Mouse (Mus musculus): ENCODE measurements at regions not wholly inside any gene's neighbourhood (a gene's known extent, or its start where the extent isn't known, plus 50 kb on each side); places are given as distances from the start of the nearest gene placed in this dataset.

GRCm38 (mm10) chr12:27849099-27849498 is 506.7 kb upstream of the Sox11 start:
- Histone ChIP-seq H3K9ac (ENCODE audit: low read depth, low read length) (no peak overlapping the region), H3K4me3 (ENCODE audit: low read depth, low read length) (no peak overlapping the region), H3K4me1 (ENCODE audit: control insufficient read depth, insufficient read depth, low read length) (no peaks in the 10 kb centered on the region), H3K27ac (ENCODE audit: low read length) (no peak overlapping the region), H3K36me3 (ENCODE audit: control insufficient read depth, insufficient read depth, low read length) (no peaks in the 10 kb centered on the region), H3K27me3 (ENCODE audit: control insufficient read depth, insufficient read depth, low read depth, low read length) (no peaks in the 10 kb centered on the region), H3K4me2 (ENCODE audit: low read length) (no peak overlapping the region), H3K9me3 (replicated peaks; ENCODE audit: control insufficient read depth, low read length, poor library complexity, severe bottlenecking) (no peaks in the 10 kb centered on the region)
- no peak for ATAC-seq
- 77% methylated on average over 3 of the region's 3 CpGs for WGBS

- Histone ChIP-seq H3K9me3 (replicated peaks; ENCODE audit: control insufficient read depth, low read length, poor library complexity, severe bottlenecking) (no peaks in the 10 kb centered on the region), H3K4me2 (ENCODE audit: low read length) (no peak overlapping the region), H3K4me3 (ENCODE audit: low read depth, low read length) (no peak overlapping the region), H3K36me3 (ENCODE audit: control insufficient read depth, insufficient read depth, low read length) (no peaks in the 10 kb centered on the region), H3K27ac (ENCODE audit: low read length) (no peak overlapping the region), H3K4me1 (ENCODE audit: control insufficient read depth, insufficient read depth, low read length) (no peaks in the 10 kb centered on the region), H3K27me3 (ENCODE audit: control insufficient read depth, insufficient read depth, low read depth, low read length) (no peaks in the 10 kb centered on the region), H3K9ac (ENCODE audit: low read depth, low read length) (no peak overlapping the region)
- ATAC-seq, result no peak
- 62% methylated on average over 5 of the region's 5 CpGs for WGBS
Observed at GRCm38 (mm10) chr12:27848141-27848540, 505.8 kb upstream of the Sox11 start.

GRCm38 (mm10) chr12:27847397-27847796 is 505.0 kb upstream of the Sox11 start:
- H3K27ac ChIP-seq (ENCODE audit: low read length), result no peak overlapping the region
- H3K9ac ChIP-seq (ENCODE audit: low read depth, low read length), result no peak overlapping the region
- H3K27me3 ChIP-seq (ENCODE audit: control insufficient read depth, insufficient read depth, low read depth, low read length), result no peaks in the 10 kb centered on the region
- no peaks in the 10 kb centered on the region for H3K4me1 ChIP-seq (ENCODE audit: control insufficient read depth, insufficient read depth, low read length)
- H3K4me3 ChIP-seq (ENCODE audit: low read depth, low read length), result no peak overlapping the region
- ATAC-seq, result no peak
- 73% methylated on average over 10 of the region's 10 CpGs for WGBS
- H3K36me3 ChIP-seq (ENCODE audit: control insufficient read depth, insufficient read depth, low read length), result no peaks in the 10 kb centered on the region
- H3K4me2 ChIP-seq (ENCODE audit: low read length), result no peak overlapping the region
- no peaks in the 10 kb centered on the region for H3K9me3 ChIP-seq (replicated peaks; ENCODE audit: control insufficient read depth, low read length, poor library complexity, severe bottlenecking)

- H3K27ac ChIP-seq (ENCODE audit: low read length), result no peak overlapping the region
- no peak overlapping the region for H3K4me3 ChIP-seq (ENCODE audit: low read depth, low read length)
- no peaks in the 10 kb centered on the region for H3K9me3 ChIP-seq (replicated peaks; ENCODE audit: control insufficient read depth, low read length, poor library complexity, severe bottlenecking)
- no peaks in the 10 kb centered on the region for H3K36me3 ChIP-seq (ENCODE audit: control insufficient read depth, insufficient read depth, low read length)
- no peaks in the 10 kb centered on the region for H3K4me1 ChIP-seq (ENCODE audit: control insufficient read depth, insufficient read depth, low read length)
- ATAC-seq, result no peak
- no peak overlapping the region for H3K4me2 ChIP-seq (ENCODE audit: low read length)
- no peak overlapping the region for H3K9ac ChIP-seq (ENCODE audit: low read depth, low read length)
- no peaks in the 10 kb centered on the region for H3K27me3 ChIP-seq (ENCODE audit: control insufficient read depth, insufficient read depth, low read depth, low read length)
Observed at GRCm38 (mm10) chr12:27844958-27845357, 502.6 kb upstream of the Sox11 start.

GRCm38 (mm10) chr12:27838955-27839354 is 496.6 kb upstream of the Sox11 start:
- H3K4me1 ChIP-seq (ENCODE audit: control insufficient read depth, insufficient read depth, low read length), result no peaks in the 10 kb centered on the region
- H3K9me3 ChIP-seq (replicated peaks; ENCODE audit: control insufficient read depth, low read length, poor library complexity, severe bottlenecking), result no peaks in the 10 kb centered on the region
- no peak for ATAC-seq
- no peak overlapping the region for H3K9ac ChIP-seq (ENCODE audit: low read depth, low read length)
- H3K27me3 ChIP-seq (ENCODE audit: control insufficient read depth, insufficient read depth, low read depth, low read length), result no peaks in the 10 kb centered on the region
- no peak overlapping the region for H3K4me2 ChIP-seq (ENCODE audit: low read length)
- H3K4me3 ChIP-seq (ENCODE audit: low read depth, low read length), result no peak overlapping the region
- no peaks in the 10 kb centered on the region for H3K36me3 ChIP-seq (ENCODE audit: control insufficient read depth, insufficient read depth, low read length)
- H3K27ac ChIP-seq (ENCODE audit: low read length), result no peak overlapping the region

GRCm38 (mm10) chr12:27838384-27838783 is 496.0 kb upstream of the Sox11 start:
- no peak for ATAC-seq
- 86% methylated on average over 6 of the region's 6 CpGs for WGBS
- H3K27me3 ChIP-seq (ENCODE audit: control insufficient read depth, insufficient read depth, low read depth, low read length), result no peaks in the 10 kb centered on the region
- H3K9me3 ChIP-seq (replicated peaks; ENCODE audit: control insufficient read depth, low read length, poor library complexity, severe bottlenecking), result no peaks in the 10 kb centered on the region
- H3K9ac ChIP-seq (ENCODE audit: low read depth, low read length), result no peak overlapping the region
- no peak overlapping the region for H3K4me2 ChIP-seq (ENCODE audit: low read length)
- no peak overlapping the region for H3K27ac ChIP-seq (ENCODE audit: low read length)
- no peaks in the 10 kb centered on the region for H3K4me1 ChIP-seq (ENCODE audit: control insufficient read depth, insufficient read depth, low read length)
- no peaks in the 10 kb centered on the region for H3K36me3 ChIP-seq (ENCODE audit: control insufficient read depth, insufficient read depth, low read length)
- no peak overlapping the region for H3K4me3 ChIP-seq (ENCODE audit: low read depth, low read length)

DNA sequence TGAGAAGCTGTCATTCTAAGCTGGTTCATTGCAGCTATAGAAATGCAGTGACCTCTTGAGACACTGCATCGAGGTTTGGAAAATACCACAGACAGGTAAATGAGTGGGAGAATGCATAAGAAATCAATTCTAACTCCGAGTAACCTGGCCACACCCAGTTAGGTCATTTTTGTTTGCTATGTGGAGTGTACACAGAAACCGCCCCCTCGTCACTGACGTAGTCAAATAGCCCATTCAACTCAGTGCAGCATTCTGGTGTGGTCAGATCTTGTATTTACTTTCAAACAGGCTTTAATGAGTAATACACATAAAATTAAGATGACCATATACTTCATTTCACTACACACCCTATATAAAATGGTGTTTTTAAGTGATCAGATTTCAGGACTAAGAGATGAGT is 483.8 kb upstream of the Sox11 start:
- H3K36me3 ChIP-seq (ENCODE audit: control insufficient read depth, insufficient read depth, low read length), result no peaks in the 10 kb centered on the region
- H3K4me2 ChIP-seq (ENCODE audit: low read length), result no peak overlapping the region
- no peak for ATAC-seq
- no peak overlapping the region for H3K4me3 ChIP-seq (ENCODE audit: low read depth, low read length)
- no peaks in the 10 kb centered on the region for H3K9me3 ChIP-seq (replicated peaks; ENCODE audit: control insufficient read depth, low read length, poor library complexity, severe bottlenecking)
- no peaks in the 10 kb centered on the region for H3K27me3 ChIP-seq (ENCODE audit: control insufficient read depth, insufficient read depth, low read depth, low read length)
- no peak overlapping the region for H3K27ac ChIP-seq (ENCODE audit: low read length)
- WGBS, result 82% methylated on average over 5 of the region's 5 CpGs
- no peaks in the 10 kb centered on the region for H3K4me1 ChIP-seq (ENCODE audit: control insufficient read depth, insufficient read depth, low read length)
- H3K9ac ChIP-seq (ENCODE audit: low read depth, low read length), result no peak overlapping the region

DNA sequence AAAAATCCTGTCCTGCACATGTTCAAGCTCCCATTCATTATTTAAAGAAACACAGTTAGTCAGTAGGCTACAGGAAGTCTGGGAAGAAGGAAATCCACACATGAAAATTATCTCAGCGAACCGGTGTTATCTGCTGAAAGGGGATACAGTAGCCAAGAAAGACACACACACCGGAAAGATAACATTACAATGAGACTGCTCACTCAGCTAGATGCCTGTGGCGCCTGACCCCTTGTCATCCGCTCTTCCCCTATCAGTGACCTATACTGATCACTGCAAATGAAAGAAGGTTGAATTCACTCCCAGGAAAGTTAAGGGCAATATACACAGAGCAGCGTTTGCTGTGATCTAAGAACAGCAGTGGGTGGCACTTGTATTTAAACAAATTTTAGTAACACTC is 481.0 kb upstream of the Sox11 start:
- no peaks in the 10 kb centered on the region for H3K27me3 ChIP-seq (ENCODE audit: control insufficient read depth, insufficient read depth, low read depth, low read length)
- ATAC-seq, result no peak
- WGBS, result 89% methylated on average over 6 of the region's 6 CpGs

GRCm38 (mm10) chr12:27796642-27797041 is 454.3 kb upstream of the Sox11 start:
- no peak overlapping the region for H3K27ac ChIP-seq (ENCODE audit: low read length)
- no peak overlapping the region for H3K9ac ChIP-seq (ENCODE audit: low read depth, low read length)
- ATAC-seq, result no peak
- no peak overlapping the region for H3K4me2 ChIP-seq (ENCODE audit: low read length)
- H3K36me3 ChIP-seq (ENCODE audit: control insufficient read depth, insufficient read depth, low read length), result no peaks in the 10 kb centered on the region
- WGBS, result 89% methylated on average over 4 of the region's 4 CpGs
- H3K27me3 ChIP-seq (ENCODE audit: control insufficient read depth, insufficient read depth, low read depth, low read length), result no peaks in the 10 kb centered on the region
- no peaks in the 10 kb centered on the region for H3K9me3 ChIP-seq (replicated peaks; ENCODE audit: control insufficient read depth, low read length, poor library complexity, severe bottlenecking)
- H3K4me3 ChIP-seq (ENCODE audit: low read depth, low read length), result no peak overlapping the region
- no peaks in the 10 kb centered on the region for H3K4me1 ChIP-seq (ENCODE audit: control insufficient read depth, insufficient read depth, low read length)

More for the DNA sequence above, 481.0 kb upstream of the Sox11 start:
- Histone ChIP-seq H3K36me3 (ENCODE audit: control insufficient read depth, insufficient read depth, low read length) (no peaks in the 10 kb centered on the region), H3K9me3 (replicated peaks; ENCODE audit: control insufficient read depth, low read length, poor library complexity, severe bottlenecking) (no peaks in the 10 kb centered on the region), H3K4me3 (ENCODE audit: low read depth, low read length) (no peak overlapping the region), H3K27ac (ENCODE audit: low read length) (no peak overlapping the region), H3K9ac (ENCODE audit: low read depth, low read length) (no peak overlapping the region), H3K4me1 (ENCODE audit: control insufficient read depth, insufficient read depth, low read length) (no peaks in the 10 kb centered on the region), H3K4me2 (ENCODE audit: low read length) (no peak overlapping the region)
